Mouse (Mus musculus) ES-Bruce4 (cell line): ENCODE data around the gene Cldn34c2. TPM values are rescaled to one million over a fixed set of nuclear protein-coding genes. Genes with fewer than 3 reads are reported as not detected.
"Not testable (repeated sequence)": the region's sequence is repeated elsewhere in the genome, so short reads cannot be mapped to it uniquely, and the experiment has no call there.

Experiments used
- H3K27ac ChIP-seq: 2 replicates; pipeline ENCODE4 v1.5.1; 2012; ENCODE audit warnings: low read length, inconsistent platforms; ENCODE audit not compliant: insufficient read depth
- H3K27me3 ChIP-seq: 2 replicates; pipeline ENCODE4 v1.6.1; 2012; ENCODE audit warnings: mild to moderate bottlenecking, low read length, inconsistent platforms; ENCODE audit not compliant: control insufficient read depth, poor library complexity, insufficient read depth, severe bottlenecking
- H3K36me3 ChIP-seq: 2 replicates; pipeline ENCODE4 v1.6.1; 2012; ENCODE audit warnings: inconsistent platforms, mild to moderate bottlenecking, low read length, moderate library complexity; ENCODE audit not compliant: control insufficient read depth, poor library complexity, insufficient read depth, severe bottlenecking
- H3K4me1 ChIP-seq: one replicate; pipeline ENCODE4 v1.8.1; 2011; ENCODE audit warnings: low read length; ENCODE audit not compliant: control insufficient read depth, insufficient read depth
- H3K4me3 ChIP-seq: 2 replicates; pipeline ENCODE4 v1.5.1; 2011; ENCODE audit warnings: low read depth, mild to moderate bottlenecking, low read length
- H3K9ac ChIP-seq: 2 replicates; pipeline ENCODE4 v1.6.1; 2012; ENCODE audit warnings: low read depth, mild to moderate bottlenecking, inconsistent platforms; ENCODE audit not compliant: poor library complexity, severe bottlenecking
- H3K9me3 ChIP-seq: replicated peaks from 2 replicates; pipeline ENCODE4 v1.6.1; 2012; ENCODE audit warnings: mild to moderate bottlenecking, low read length, inconsistent platforms; ENCODE audit not compliant: control insufficient read depth, poor library complexity, insufficient read depth, severe bottlenecking
- polyA plus RNA-seq: library from polyadenylated mRNA; stranded (reverse); fragments of >200 nt; gene quantifications from 2 replicates; pipeline ENCODE4 v1.2.4, GENCODE M21; 2011; ENCODE audit warnings: low read depth; ENCODE audit not compliant: missing spikeins, insufficient read depth, insufficient read length

Gene Cldn34c2
- 1.1 and 1.7 TPM in 2 replicates for polyA plus RNA-seq

DNA sequence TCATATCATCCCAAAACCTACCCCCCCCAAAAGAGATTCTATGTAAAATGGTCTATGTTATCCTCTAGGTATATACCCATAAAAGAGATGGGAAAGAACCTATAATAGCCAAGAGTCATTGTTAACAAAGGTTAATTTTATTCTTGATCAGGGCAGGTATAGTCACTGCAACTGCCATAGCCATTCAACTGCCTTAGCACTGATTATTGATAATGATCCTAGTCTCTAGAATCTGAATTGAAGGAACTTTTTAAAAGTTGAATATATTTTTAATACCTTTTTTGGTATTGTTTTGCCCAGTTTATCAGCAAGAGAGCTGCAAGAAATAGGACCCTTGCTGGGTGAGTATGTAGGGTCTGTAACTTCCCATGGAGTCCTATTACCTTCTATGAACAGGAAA, at the start of gene Cldn34c2:
Gene Cldn34c2 (plus strand): TSS at position 301 of the 400 bp plus-strand sequence.
- not testable (repeated sequence) for H3K9me3 ChIP-seq, H3K27ac ChIP-seq, H3K4me3 ChIP-seq, H3K36me3 ChIP-seq, H3K27me3 ChIP-seq, H3K9ac ChIP-seq, H3K4me1 ChIP-seq

GRCm38 (mm10) chrX:123551378-123551777, 30.1 kb upstream of the Cldn34c2 start:
- H3K9ac ChIP-seq, H3K36me3 ChIP-seq, H3K4me1 ChIP-seq, H3K4me3 ChIP-seq, H3K9me3 ChIP-seq, H3K27me3 ChIP-seq, H3K27ac ChIP-seq: not testable (repeated sequence)

- H3K27ac ChIP-seq, H3K9me3 ChIP-seq, H3K4me3 ChIP-seq, H3K27me3 ChIP-seq, H3K9ac ChIP-seq, H3K36me3 ChIP-seq, H3K4me1 ChIP-seq: not testable (repeated sequence)
These were observed 30.8 kb downstream of the Cldn34c2 start for GRCm38 (mm10) chrX:123612158-123612828.

Other genes starting within 250 kb of the Cldn34c2 start
- gene Gm17467, start 123.1 kb downstream of the Cldn34c2 start, polyA plus RNA-seq: not detected in 2 replicates
- not detected in 2 replicates for gene Cldn34c3, start 212.0 kb downstream of the Cldn34c2 start, polyA plus RNA-seq